Mouse (Mus musculus) CH12.LX (cell line): ENCODE results near the gene Gm4969. TPM values are rescaled to one million over a fixed set of nuclear protein-coding genes. Genes with fewer than 3 reads are reported as not detected.

Experiments used
- DNase-seq: peaks from one replicate; pipeline ENCODE4 v3.0.0-alpha.2; 2013; ENCODE audit errors: extremely low read depth
- H3K27ac ChIP-seq: 2 replicates; pipeline ENCODE4 v1.5.1; 2012; ENCODE audit warnings: low read depth, mild to moderate bottlenecking, control low read depth, moderate library complexity; ENCODE audit not compliant: insufficient read depth
- H3K27me3 ChIP-seq: replicated peaks from 2 replicates; pipeline ENCODE3; 2012; ENCODE audit warnings: inconsistent platforms
- H3K36me3 ChIP-seq, 2 experiments: replicated peaks in 1 of 2; 2 replicates each; pipeline versions ENCODE3 to v1.6.1; 2012; ENCODE audit warnings: inconsistent platforms in 1 of 2, low read length in 1 of 2, mild to moderate bottlenecking in 1 of 2, mixed read lengths in 1 of 2, moderate library complexity in 1 of 2; ENCODE audit not compliant: control insufficient read depth in 1 of 2, insufficient read depth in 1 of 2
- H3K4me1 ChIP-seq, 2 experiments: 2 replicates each; pipeline ENCODE4 v1.6.1; 2012; ENCODE audit warnings: inconsistent platforms in 1 of 2, moderate library complexity in 1 of 2; ENCODE audit not compliant: insufficient read depth in 2 of 2, control insufficient read depth in 1 of 2
- H3K4me2 ChIP-seq: 2 replicates; pipeline ENCODE4 v1.6.1; 2012; ENCODE audit warnings: low read depth, mild to moderate bottlenecking, control low read depth; ENCODE audit not compliant: poor library complexity, insufficient read depth, severe bottlenecking
- H3K4me3 ChIP-seq, 3 experiments: fragments of 150-350 bp in 1 of 3; sonication (generic) in 1 of 3; replicated peaks in 1 of 3; 2 replicates each; pipeline versions ENCODE3 to v1.5.1; 2011 to 2012; ENCODE audit warnings: low read depth in 2 of 3, low read length in 2 of 3, mild to moderate bottlenecking in 2 of 3, moderate library complexity in 2 of 3, control low read depth in 1 of 3, improper control_type of control experiment in 1 of 3, inconsistent platforms in 1 of 3, mixed read lengths in 1 of 3; ENCODE audit not compliant: poor library complexity in 1 of 3
- H3K79me2 ChIP-seq: replicated peaks from 2 replicates; pipeline ENCODE4 v1.6.1; 2012; ENCODE audit warnings: mild to moderate bottlenecking, moderate library complexity; ENCODE audit not compliant: control insufficient read depth, poor library complexity, insufficient read depth, severe bottlenecking; ENCODE audit errors: extremely low read depth
- H3K9ac ChIP-seq: 2 replicates; pipeline ENCODE4 v1.6.1; 2012; ENCODE audit warnings: low read depth, mild to moderate bottlenecking, control low read depth, moderate library complexity; ENCODE audit not compliant: insufficient read depth
- H3K9me3 ChIP-seq: replicated peaks from 2 replicates; pipeline ENCODE3; 2012; ENCODE audit warnings: low read length, inconsistent platforms, mixed read lengths
- BHLHE40 ChIP-seq: IDR thresholded peaks from 2 replicates; pipeline ENCODE4 v1.6.1; 2011; ENCODE audit warnings: mild to moderate bottlenecking, low read depth, low read length, improper control_type of control experiment
- CHD1 ChIP-seq: IDR thresholded peaks from 2 replicates; pipeline ENCODE4 v1.6.1; 2012; ENCODE audit warnings: low read depth, low read length, improper control_type of control experiment, inconsistent platforms
- CHD2 ChIP-seq: IDR thresholded peaks from 2 replicates; pipeline ENCODE4 v1.6.1; 2011; ENCODE audit warnings: low read length, improper control_type of control experiment
- CTCF ChIP-seq, 2 experiments: IDR thresholded peaks in 1 of 2; conservative IDR thresholded peaks in 1 of 2; 2 replicates each; pipeline ENCODE4 v1.5.1; 2011 to 2012; ENCODE audit warnings: low read depth in 2 of 2, low read length in 2 of 2, improper control_type of control experiment in 1 of 2, inconsistent platforms in 1 of 2, mild to moderate bottlenecking in 1 of 2, moderate library complexity in 1 of 2
- E2F4 ChIP-seq: IDR thresholded peaks from 2 replicates; pipeline ENCODE4 v1.6.1; 2011; ENCODE audit warnings: low read depth, low read length, improper control_type of control experiment; ENCODE audit not compliant: insufficient replicate concordance
- ELF1 ChIP-seq: IDR thresholded peaks from 2 replicates; pipeline ENCODE4 v1.6.1; 2014; ENCODE audit warnings: low read depth, mild to moderate bottlenecking, inconsistent platforms, low read length, improper control_type of control experiment
- EP300 ChIP-seq: IDR thresholded peaks from 2 replicates; pipeline ENCODE4 v1.6.1; 2011; ENCODE audit warnings: low read length, improper control_type of control experiment
- ETS1 ChIP-seq: conservative IDR thresholded peaks from 2 replicates; pipeline ENCODE4 v1.6.1; 2012; ENCODE audit warnings: low read depth, mild to moderate bottlenecking, inconsistent platforms, low read length, improper control_type of control experiment, moderate library complexity
- GABPA ChIP-seq: IDR thresholded peaks from 2 replicates; pipeline ENCODE4 v1.6.1; 2012; ENCODE audit warnings: low read depth, low read length, improper control_type of control experiment, inconsistent platforms; ENCODE audit not compliant: insufficient replicate concordance
- HCFC1 ChIP-seq: IDR thresholded peaks from 2 replicates; pipeline ENCODE4 v1.6.1; 2012; ENCODE audit warnings: low read depth, mild to moderate bottlenecking, inconsistent platforms, low read length, improper control_type of control experiment
- IRF4 ChIP-seq: IDR thresholded peaks from 2 replicates; pipeline ENCODE4 v1.6.1; 2014; ENCODE audit warnings: low read depth, mild to moderate bottlenecking, inconsistent platforms, low read length, improper control_type of control experiment
- JUN ChIP-seq: IDR thresholded peaks from 2 replicates; pipeline ENCODE4 v1.6.1; 2011; ENCODE audit warnings: low read depth, mild to moderate bottlenecking, low read length, improper control_type of control experiment, moderate library complexity; ENCODE audit not compliant: insufficient read depth
- JUND ChIP-seq: conservative IDR thresholded peaks from 2 replicates; pipeline ENCODE4 v1.6.1; 2011; ENCODE audit warnings: low read depth, low read length, improper control_type of control experiment
- KAT2A ChIP-seq: IDR thresholded peaks from 2 replicates; pipeline ENCODE4 v1.6.1; 2012; ENCODE audit warnings: low read length, improper control_type of control experiment, inconsistent platforms; ENCODE audit not compliant: insufficient replicate concordance
- MAFK ChIP-seq: IDR thresholded peaks from 2 replicates; pipeline ENCODE4 v1.6.1; 2011; ENCODE audit warnings: low read length, improper control_type of control experiment; ENCODE audit not compliant: insufficient replicate concordance
- MAX ChIP-seq: IDR thresholded peaks from 2 replicates; pipeline ENCODE4 v1.6.1; 2011; ENCODE audit warnings: low read length, improper control_type of control experiment
- MAZ ChIP-seq: IDR thresholded peaks from 2 replicates; pipeline ENCODE4 v1.6.1; 2012; ENCODE audit warnings: low read depth, mild to moderate bottlenecking, inconsistent platforms, low read length, improper control_type of control experiment, moderate library complexity
- MEF2A ChIP-seq: IDR thresholded peaks from 2 replicates; pipeline ENCODE4 v1.6.1; 2014; ENCODE audit warnings: low read depth, mild to moderate bottlenecking, inconsistent platforms, low read length, improper control_type of control experiment, borderline replicate concordance
- MXI1 ChIP-seq: IDR thresholded peaks from 2 replicates; pipeline ENCODE4 v1.6.1; 2011; ENCODE audit warnings: mild to moderate bottlenecking, low read depth, low read length, improper control_type of control experiment
- MYC ChIP-seq: IDR thresholded peaks from 2 replicates; pipeline ENCODE4 v1.6.1; 2011; ENCODE audit warnings: low read depth, mild to moderate bottlenecking, improper control_type of control experiment, low read length
- NELFE ChIP-seq: IDR thresholded peaks from 2 replicates; pipeline ENCODE4 v1.6.1; 2011; ENCODE audit warnings: low read depth, low read length, improper control_type of control experiment
- NRF1 ChIP-seq: IDR thresholded peaks from 2 replicates; pipeline ENCODE4 v1.6.1; 2014; ENCODE audit warnings: low read depth, mild to moderate bottlenecking, inconsistent platforms, low read length, improper control_type of control experiment, moderate library complexity
- PAX5 ChIP-seq: IDR thresholded peaks from 2 replicates; pipeline ENCODE4 v1.6.1; 2012; ENCODE audit warnings: low read length, inconsistent platforms, mixed read lengths
- POLR2A ChIP-seq: IDR thresholded peaks from 2 replicates; pipeline ENCODE4 v1.6.1; 2011; ENCODE audit warnings: low read depth, mild to moderate bottlenecking, improper control_type of control experiment, low read length
- POLR2AphosphoS2 ChIP-seq: IDR thresholded peaks from 2 replicates; pipeline ENCODE4 v1.6.1; 2011; ENCODE audit warnings: low read depth, low read length, improper control_type of control experiment
- RAD21 ChIP-seq: IDR thresholded peaks from 2 replicates; pipeline ENCODE4 v1.6.1; 2011; ENCODE audit warnings: low read depth, mild to moderate bottlenecking, low read length, improper control_type of control experiment, moderate library complexity
- RCOR1 ChIP-seq: conservative IDR thresholded peaks from 2 replicates; pipeline ENCODE4 v1.6.1; 2012; ENCODE audit warnings: low read depth, mild to moderate bottlenecking, inconsistent platforms, low read length, improper control_type of control experiment
- SIN3A ChIP-seq: IDR thresholded peaks from 2 replicates; pipeline ENCODE4 v1.6.1; 2012; ENCODE audit warnings: low read length, improper control_type of control experiment, inconsistent platforms
- SMC3 ChIP-seq: IDR thresholded peaks from 2 replicates; pipeline ENCODE4 v1.6.1; 2011; ENCODE audit warnings: low read depth, low read length, improper control_type of control experiment
- TBP ChIP-seq: conservative IDR thresholded peaks from 2 replicates; pipeline ENCODE4 v1.6.1; 2011; ENCODE audit warnings: low read depth, low read length, improper control_type of control experiment
- TCF12 ChIP-seq: IDR thresholded peaks from 2 replicates; pipeline ENCODE4 v1.6.1; 2014; ENCODE audit warnings: low read depth, mild to moderate bottlenecking, inconsistent platforms, low read length, improper control_type of control experiment
- UBTF ChIP-seq: IDR thresholded peaks from 2 replicates; pipeline ENCODE4 v1.6.1; 2012; ENCODE audit warnings: low read depth, mild to moderate bottlenecking, inconsistent platforms, low read length, improper control_type of control experiment, moderate library complexity
- USF1 ChIP-seq: IDR thresholded peaks from 2 replicates; pipeline ENCODE4 v1.6.1; 2014; ENCODE audit warnings: low read depth, mild to moderate bottlenecking, inconsistent platforms, low read length, improper control_type of control experiment
- USF2 ChIP-seq: conservative IDR thresholded peaks from 2 replicates; pipeline ENCODE4 v1.6.1; 2011; ENCODE audit warnings: low read depth, low read length, improper control_type of control experiment
- ZC3H11A ChIP-seq: IDR thresholded peaks from 2 replicates; pipeline ENCODE4 v1.6.1; 2012; ENCODE audit warnings: low read depth, mild to moderate bottlenecking, inconsistent platforms, low read length, improper control_type of control experiment
- ZKSCAN1 ChIP-seq: IDR thresholded peaks from 2 replicates; pipeline ENCODE4 v1.6.1; 2012; ENCODE audit warnings: low read depth, inconsistent platforms, low read length, improper control_type of control experiment, borderline replicate concordance
- ZMIZ1 ChIP-seq: IDR thresholded peaks from 2 replicates; pipeline ENCODE4 v1.6.1; 2012; ENCODE audit warnings: low read depth, mild to moderate bottlenecking, inconsistent platforms, low read length, improper control_type of control experiment
- ZNF384 ChIP-seq: IDR thresholded peaks from 2 replicates; pipeline ENCODE4 v1.6.1; 2012; ENCODE audit warnings: low read depth, low read length, improper control_type of control experiment, inconsistent platforms
- dilution Hi-C: fragments of 300-500 bp; cut with MboI; formaldehyde crosslinking; loops from 2 replicates; pipeline ENCODE4 v1.14.3; 2020; ENCODE audit warnings: low sequenced_read_pairs; ENCODE audit not compliant: extremely low pct_unique_long_range_greater_than_20kb, extremely low pct_ligation_motif_present
- in situ Hi-C: fragments of 300-500 bp; cut with MboI; formaldehyde crosslinking; loops from 3 replicates; pipeline ENCODE4 v1.14.3; 2019; ENCODE audit warnings: low sequenced_read_pairs, low pct_ligation_motif_present, low pct_unique_long_range_greater_than_20kb, mixed read lengths
- polyA plus RNA-seq: library from polyadenylated mRNA; unstranded; fragments of >175 nt; gene quantifications from 2 replicates; pipeline ENCODE4 v1.2.1, GENCODE M21; 2012; ENCODE audit warnings: low read depth; ENCODE audit not compliant: insufficient read length
- total RNA-seq, 2 experiments: library from RNA; depleted of rRNA; stranded (reverse); fragments of 300-350 nt in 1 of 2; fragments of >200 nt in 1 of 2; gene quantifications; 2 replicates each; pipeline ENCODE4 v1.2.3; 2012 to 2014

Gene Gm4969
- total and polyA plus RNA-seq, 3 experiments, result not detected

- peaks cover 18 to 38% of the 10 kb centered on the region in 2 experiments for H3K4me1 ChIP-seq
- H3K36me3 ChIP-seq, result no peaks in the 10 kb centered on the region
- dilution Hi-C loops (no loop called here), in situ Hi-C loops (no loop called here)
- no peaks in the 10 kb centered on the region for H3K79me2 ChIP-seq
- peaks cover 39% of the 10 kb centered on the region for H3K9me3 ChIP-seq
- H3K9ac ChIP-seq, result no peak overlapping the region
- DNase-seq, result peak; percentile 79
- H3K27ac ChIP-seq, result no peak overlapping the region
- peak overlapping the region; percentile 39; the same call in 1 of the 2 replicates for H3K4me2 ChIP-seq
- H3K27me3 ChIP-seq, result peaks cover 82% of the 10 kb centered on the region
- TF ChIP-seq E2F4 (no peak), CHD1 (no peak), ZNF384 (no peak), MXI1 (no peak), PAX5 (no peak), MAZ (peak; percentile 96), EP300 (peak; percentile 68), RCOR1 (peak; percentile 91), CHD2 (no peak), KAT2A (no peak), USF2 (no peak), ETS1 (peak; percentile 50), GABPA (no peak), ZC3H11A (no peak), NRF1 (no peak), TCF12 (peak; percentile 95), ZKSCAN1 (no peak), RAD21 (no peak), MAFK (peak; percentile 96), JUND (no peak), SIN3A (0 out of 2 replicates have a peak, but pooled peaks have one; percentile 49), MAX (0 out of 2 replicates have a peak, but pooled peaks have one; percentile 33), SMC3 (no peak), HCFC1 (no peak), IRF4 (peak; percentile 75), CTCF (conservative IDR thresholded peaks at IDR 0.05 in 1 of 2, IDR thresholded peaks at IDR 0.05 in 1 of 2; ENCODE audit: low read depth in 2 of 2, low read length in 2 of 2) (no peak), POLR2A (no peak), USF1 (no peak), MEF2A (peak; percentile 49; the same call in 1 of the 2 replicates), ELF1 (0 out of 2 replicates have a peak, but pooled peaks have one; percentile 17), NELFE (no peak), ZMIZ1 (no peak), POLR2AphosphoS2 (no peak), TBP (no peak), BHLHE40 (peak; percentile 97), JUN (no peak), MYC (no peak), UBTF (no peak)
- H3K4me3 ChIP-seq, result no peak overlapping the region
These were observed 40.4 kb downstream of the Gm4969 start for GRCm38 (mm10) chr7:19077761-19078160.
